Mouse (Mus musculus) layer of hippocampus, adult 9-10 months (tissue): ENCODE data around the gene Zfp804b.
"Not testable (repeated sequence)": the region's sequence is repeated elsewhere in the genome, so short reads cannot be mapped to it uniquely, and the experiment has no call there.

Experiments used
- DNase-seq: peaks from one replicate; pipeline ENCODE4 v3.0.0; 2022; ENCODE audit warnings: low spot score

Gene Zfp804b

DNA sequence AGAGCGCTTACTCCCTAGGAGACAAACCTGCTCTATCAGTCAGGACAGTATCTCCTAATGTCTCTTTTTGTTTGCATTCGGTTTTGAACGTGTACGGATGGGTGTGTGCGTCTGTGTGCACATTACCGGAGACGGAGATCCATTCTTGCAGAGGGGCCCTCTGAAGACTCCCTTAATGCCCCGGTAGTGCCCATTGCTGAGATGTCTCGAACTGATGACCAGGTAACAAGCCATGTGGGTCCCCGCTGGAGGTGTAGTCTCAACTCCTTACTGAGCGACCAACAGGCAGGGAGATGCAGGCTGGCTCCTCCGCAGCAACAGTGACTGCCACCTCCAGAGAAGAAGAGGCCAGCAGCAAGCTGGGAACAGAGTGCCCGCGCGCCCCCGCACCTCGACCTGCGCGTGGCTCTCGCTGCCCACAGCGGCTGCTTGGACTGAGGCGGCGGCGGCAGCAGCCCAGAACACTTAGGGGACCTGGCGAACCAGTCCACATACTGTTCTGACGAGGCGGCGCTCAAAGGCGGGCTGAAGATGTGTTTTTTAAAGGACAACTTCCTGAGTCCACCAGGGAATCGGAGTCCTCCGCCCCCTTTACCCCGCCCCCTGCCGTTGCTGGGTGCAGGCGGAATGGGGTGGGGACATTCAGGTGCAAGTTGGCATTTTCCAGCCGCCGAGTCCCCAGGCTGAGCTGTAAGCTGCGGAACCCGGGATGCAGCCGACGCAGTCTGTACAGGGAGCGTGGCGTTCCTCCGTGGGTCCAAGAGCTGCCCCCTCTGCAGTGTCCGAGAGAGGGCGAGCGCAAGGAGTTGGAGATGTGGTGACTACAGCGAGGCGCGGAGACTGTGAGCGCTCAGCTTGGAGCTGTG is at the start of gene Zfp804b:
Zfp804b (minus strand) TSS at position 612 of the 866 bp plus-strand sequence.
- DNase-seq, result no peak

DNA sequence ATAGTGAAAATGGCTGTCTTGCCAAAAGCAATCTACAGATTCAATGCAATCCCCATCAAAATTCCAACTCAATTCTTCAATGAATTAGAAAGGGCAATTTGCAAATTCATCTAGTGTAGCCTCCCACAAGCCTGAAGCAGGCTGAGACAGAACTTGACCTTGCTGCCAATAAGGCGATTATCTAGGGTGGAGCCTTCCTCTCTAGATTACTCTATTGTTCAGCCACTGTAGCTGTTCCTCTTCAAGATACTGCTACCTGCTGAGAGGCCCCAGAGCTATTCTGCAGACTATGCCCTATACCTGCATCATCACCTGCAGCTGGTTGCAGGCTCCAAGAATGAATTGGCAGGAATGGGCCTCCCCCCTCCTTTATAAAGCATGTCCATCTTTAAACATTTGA is 20.1 kb upstream of the Zfp804b start:
- not testable (repeated sequence) for DNase-seq

- DNase-seq, result no peak
Measured at GRCm38 (mm10) chr5:7345011-7345389, 444 bp upstream of the Zfp804b start.

DNA sequence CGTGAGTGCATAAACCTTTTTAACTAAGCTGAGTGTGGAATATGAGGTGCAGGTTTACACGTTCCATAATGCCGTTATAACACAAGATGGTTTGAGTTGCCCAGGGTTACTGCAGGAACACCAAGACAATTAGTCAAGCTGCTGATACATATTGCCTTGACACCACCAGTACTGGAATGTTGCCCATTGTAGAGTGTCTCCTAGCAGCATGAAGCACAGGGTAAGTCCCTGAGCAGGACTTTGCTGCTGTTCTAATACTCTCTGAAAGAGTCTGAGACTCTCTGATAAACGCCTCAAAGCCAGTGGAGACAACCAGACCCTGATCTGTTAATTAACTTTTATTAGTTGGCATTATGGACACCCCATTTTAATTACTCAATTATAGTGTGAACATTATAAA is 19.0 kb downstream of the Zfp804b start:
- no peak for DNase-seq

GRCm38 (mm10) chr5:7303819-7304218 is 40.7 kb downstream of the Zfp804b start, which contains the start of gene Tex47:
Gene Tex47 (plus strand): TSS chr5:7304119.
- no peak for DNase-seq

- no peak for DNase-seq
Measured at GRCm38 (mm10) chr5:7302969-7303368, 41.6 kb downstream of the Zfp804b start.

DNA sequence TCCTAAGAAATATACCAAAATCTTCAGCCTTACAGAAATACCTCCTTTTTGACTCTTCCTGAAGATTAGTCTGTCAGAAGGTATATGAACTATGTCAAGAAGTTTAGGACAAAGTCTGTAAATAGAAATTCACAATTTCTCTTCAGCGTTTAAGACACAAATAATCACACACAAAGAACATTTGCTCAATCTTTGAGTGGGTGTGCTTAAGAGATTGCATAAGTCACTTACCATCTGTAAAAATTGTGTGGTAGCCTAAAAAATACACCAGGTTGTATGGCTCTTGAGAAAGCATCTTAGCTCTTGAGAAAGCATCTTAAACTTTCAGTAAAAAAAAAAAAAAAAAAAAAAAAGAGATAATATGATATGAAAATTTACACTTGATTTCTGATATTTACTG is 60.2 kb downstream of the Zfp804b start:
- no peak for DNase-seq

DNA sequence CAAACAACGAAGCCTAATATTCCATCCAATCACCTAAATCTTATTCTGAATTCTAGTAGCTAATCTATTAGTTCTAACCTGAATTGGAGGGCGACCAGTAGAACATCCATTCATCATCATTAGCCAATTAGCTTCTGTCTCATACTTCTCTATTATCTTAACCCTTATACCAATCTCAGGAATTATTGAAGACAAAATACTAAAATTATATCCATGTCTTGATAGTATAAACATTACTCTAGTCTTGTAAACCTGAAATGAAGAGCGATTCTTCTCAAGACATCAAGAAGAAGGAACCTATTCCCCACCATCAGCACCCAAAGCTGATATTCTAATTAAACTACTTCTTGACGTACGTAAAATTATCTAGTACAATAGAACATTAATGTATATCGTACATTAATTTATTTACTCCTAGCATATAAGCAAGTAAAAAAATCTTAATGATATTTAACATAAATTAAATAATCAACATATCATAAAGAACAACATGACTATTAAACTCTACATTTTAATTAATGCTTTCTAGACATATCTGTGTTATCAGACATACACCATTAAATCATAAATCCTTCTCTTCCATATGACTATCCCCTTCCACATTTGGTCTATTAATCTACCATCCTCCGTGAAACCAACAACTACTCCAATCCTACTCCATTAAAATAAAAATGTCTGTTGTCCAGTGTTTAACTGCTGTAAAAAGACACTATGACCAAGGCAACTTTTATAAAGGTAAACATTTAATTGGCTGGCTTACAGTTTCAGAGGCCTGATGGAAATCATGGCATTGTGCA is 67.7 kb downstream of the Zfp804b start:
- no peak for DNase-seq

GRCm38 (mm10) chr5:7177589-7177988 is 167.0 kb downstream of the Zfp804b start:
- DNase-seq, result no peak

DNA sequence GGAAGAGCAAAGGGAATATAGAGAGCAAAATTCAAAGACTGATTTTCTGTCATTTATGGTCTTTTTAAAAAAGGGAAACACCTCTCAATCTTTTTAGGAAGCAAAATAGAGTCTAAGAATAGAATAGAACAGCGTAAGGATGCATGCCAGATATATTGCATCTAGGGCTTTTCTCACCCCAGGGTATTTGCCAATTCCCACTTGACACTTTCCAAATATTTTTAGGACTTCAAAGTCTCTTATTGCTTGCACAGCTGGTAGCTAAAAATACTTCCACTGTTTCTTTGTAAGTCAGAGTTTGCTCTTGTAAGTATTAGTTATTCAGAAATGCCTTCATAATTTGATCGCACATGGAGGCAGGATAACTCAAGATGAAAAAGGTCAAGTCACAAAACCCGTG is 204.9 kb downstream of the Zfp804b start:
- no peak for DNase-seq

DNA sequence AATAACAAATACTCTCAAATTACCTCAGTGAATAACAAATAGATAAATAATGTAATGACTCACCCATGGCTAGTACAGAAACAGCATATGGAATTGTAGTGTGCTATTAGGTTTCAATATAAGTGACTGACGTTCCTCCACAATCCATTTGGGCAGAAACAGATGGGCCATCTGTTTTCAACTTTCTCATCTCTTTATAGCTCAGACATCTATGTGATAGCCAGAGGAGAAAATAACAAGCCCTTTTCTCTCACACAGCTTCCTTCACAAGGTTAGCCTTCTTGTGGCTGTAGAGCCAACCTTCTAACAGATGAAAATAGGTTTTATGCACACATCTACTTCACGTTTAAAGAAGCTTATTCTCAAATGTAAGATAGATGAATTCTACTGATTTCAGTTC is 242.2 kb downstream of the Zfp804b start:
- DNase-seq, result no peak

DNA sequence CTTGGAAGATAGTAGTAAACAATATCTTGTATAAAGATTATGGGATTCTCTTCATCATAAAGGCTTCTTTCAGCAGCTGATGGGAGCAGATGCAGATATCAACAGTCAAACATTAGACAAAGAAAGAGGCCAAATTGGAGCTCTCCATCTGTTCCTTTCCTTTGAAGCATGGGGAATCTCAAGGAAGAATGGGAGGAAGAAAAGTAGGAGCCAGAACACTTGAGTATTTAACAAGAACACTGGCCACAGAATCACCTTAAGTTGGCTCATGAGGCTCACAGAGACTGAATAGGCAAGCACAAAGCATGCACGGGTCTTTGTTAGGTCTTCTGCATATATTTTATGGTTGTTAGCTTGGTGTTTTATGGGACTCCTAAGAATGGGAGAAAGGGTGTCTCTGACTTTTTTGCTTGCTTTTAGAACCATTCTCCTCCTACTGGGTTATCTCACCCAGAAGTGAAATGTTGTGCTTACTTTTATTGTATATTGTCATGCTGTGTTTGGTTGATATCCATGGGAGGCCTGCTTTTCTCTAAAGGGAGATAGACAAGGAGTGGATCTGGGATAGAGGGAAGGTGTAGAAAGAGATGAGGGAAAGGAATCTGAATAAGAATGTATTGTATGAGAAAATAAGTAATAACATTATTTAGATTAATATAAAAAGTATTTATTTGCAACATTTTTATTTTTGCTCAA is 270.5 kb downstream of the Zfp804b start:
- no peak for DNase-seq

- DNase-seq, result no peak
Measured at GRCm38 (mm10) chr5:7007468-7007867, 337.1 kb downstream of the Zfp804b start.

- DNase-seq, result no peak
Measured at GRCm38 (mm10) chr5:6983993-6984392, 360.6 kb downstream of the Zfp804b start.

DNA sequence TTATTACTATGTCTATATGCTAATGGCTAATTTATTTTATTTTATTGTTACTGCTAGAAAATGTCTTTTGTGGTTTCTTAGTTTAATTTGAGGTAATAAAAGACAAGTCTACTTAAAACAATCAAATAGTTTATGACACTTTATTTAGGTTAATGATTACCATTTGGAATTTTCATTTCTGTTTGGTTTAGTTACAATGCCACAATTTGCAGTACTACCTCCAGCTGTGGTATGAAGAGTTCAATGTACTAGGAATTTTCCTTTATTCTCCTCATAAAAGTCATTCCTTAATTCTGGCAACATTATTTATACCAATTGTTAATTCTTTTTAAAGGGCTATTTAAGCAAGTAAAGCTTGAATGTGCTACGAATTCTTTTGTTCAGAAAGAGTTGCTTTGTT is 409.7 kb downstream of the Zfp804b start:
- DNase-seq, result no peak

- no peak for DNase-seq
Measured at GRCm38 (mm10) chr5:6911290-6911689, 433.3 kb downstream of the Zfp804b start.

DNA sequence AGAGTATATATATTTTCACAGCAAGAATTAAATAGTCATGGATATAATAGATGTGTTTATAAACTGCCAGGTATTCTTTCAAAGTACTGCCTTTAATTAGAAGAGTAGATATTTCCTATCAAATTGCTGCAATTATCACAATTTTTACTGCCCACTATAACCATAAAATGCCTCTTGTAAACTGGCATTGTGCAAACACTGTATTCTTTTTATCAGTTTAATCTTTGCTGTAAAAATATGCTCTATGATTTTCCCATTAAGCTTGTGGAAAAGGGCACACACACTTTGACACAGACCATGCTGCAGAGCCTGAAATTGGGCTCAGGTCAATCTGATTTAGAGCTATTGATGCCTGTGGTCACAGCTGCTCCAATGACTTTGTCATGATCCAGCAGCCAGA is 463.2 kb downstream of the Zfp804b start:
- DNase-seq, result no peak

GRCm38 (mm10) chr5:6871566-6871965 is 473.0 kb downstream of the Zfp804b start:
- DNase-seq, result no peak

GRCm38 (mm10) chr5:6870970-6871369 is 473.6 kb downstream of the Zfp804b start:
- no peak for DNase-seq

GRCm38 (mm10) chr5:6795396-6795795 is 549.2 kb downstream of the Zfp804b start:
- no peak for DNase-seq

DNA sequence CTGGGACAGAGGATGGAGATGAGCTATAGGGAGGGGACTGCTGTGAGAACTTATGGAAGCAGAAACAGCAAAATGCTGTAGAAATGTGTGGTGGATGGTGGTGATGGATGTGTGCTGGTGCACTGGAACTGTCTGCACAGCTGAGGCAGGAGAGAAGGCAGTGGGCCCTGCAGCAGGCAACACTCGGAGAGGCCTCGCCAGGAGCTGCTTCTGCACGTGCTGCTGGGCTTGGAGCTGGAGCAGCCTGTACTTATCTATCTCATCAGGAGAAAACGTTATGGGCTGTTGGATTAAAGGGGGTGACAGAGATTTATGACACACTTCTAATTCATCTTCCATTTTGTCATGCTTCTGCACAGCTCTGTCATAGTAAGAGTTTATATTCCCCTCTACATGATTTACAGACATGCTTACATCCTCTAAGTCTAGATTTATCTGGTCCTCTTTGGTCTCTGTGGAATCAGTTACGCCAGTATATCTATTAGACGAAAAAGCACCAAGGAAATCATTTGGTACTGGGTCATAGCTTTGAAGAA is 575.1 kb downstream of the Zfp804b start:
- DNase-seq, result no peak
